Mouse (Mus musculus) left cerebral cortex, adult 2 months (tissue): Measurements from ENCODE around the gene Agbl3. TPM values are rescaled to one million over a fixed set of nuclear protein-coding genes. Genes with fewer than 3 reads are reported as not detected.
A peak's percentile ranks its signal among the peaks of the same experiment; 100 is the strongest.

Experiments
- DNase-seq, 2 experiments: peaks; one replicate each; pipeline ENCODE4 v3.0.0; 2021 to 2022; ENCODE audit warnings: low spot score in 2 of 2, mixed read lengths in 1 of 2; ENCODE audit errors: extremely low spot score in 1 of 2
- H3K27ac ChIP-seq: fragments of 200-600 bp; 2 replicates; pipeline ENCODE4 v1.8.1; 2022
- H3K4me3 ChIP-seq: fragments of 200-600 bp; 2 replicates; pipeline ENCODE4 v1.8.1; 2022
- CTCF ChIP-seq: fragments of 200-600 bp; IDR thresholded peaks from 2 replicates; pipeline ENCODE4 v1.8.1; 2022; ENCODE audit warnings: antibody characterized with exemption, mild to moderate bottlenecking, moderate library complexity
- intact Hi-C: fragments of 180-260 bp; cut with DNase I; formaldehyde crosslinking; loops from one replicate; pipeline ENCODE4 v1.15.1; 2025
- total RNA-seq, 2 experiments: library from RNA; stranded (reverse); gene quantifications; 2 replicates each; pipeline ENCODE4 v1.2.3; 2021

Gene Agbl3
- total RNA-seq, 2 experiments from 2014 or later, result 13.8 to 14.3 TPM

GRCm38 (mm10) chr6:34805582-34805981, 25.4 kb downstream of the Agbl3 start:
- Histone ChIP-seq H3K27ac (no peak overlapping the region), H3K4me3 (no peak overlapping the region)
- no peak for DNase-seq
- intact Hi-C loops, result no loop called here
- no peak for TF ChIP-seq CTCF

DNA sequence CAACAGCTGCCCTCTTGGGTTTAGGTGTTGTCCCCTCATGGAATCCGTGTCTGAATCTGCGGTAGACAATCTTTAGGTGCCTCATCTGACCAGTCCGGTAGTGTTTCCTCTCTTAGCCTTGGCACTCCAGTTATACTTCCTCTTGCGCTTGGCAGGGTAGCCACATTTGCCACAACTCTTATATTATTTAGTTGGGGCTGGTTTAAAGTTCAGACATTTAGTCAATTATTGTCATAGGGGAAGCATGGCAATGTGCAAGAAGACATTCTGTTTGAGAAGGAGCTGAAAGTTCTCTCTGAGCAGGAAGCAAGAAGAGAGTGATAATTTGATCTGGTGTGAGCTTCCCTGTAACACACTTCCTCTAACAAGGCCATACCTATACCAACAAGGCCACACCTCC, 30.4 kb downstream of the Agbl3 start:
- no peak overlapping the region for H3K4me3 ChIP-seq
- DNase-seq, result no peak
- TF ChIP-seq CTCF, result no peak
- no peak overlapping the region for H3K27ac ChIP-seq
- intact Hi-C loops, result no loop called here

- Histone ChIP-seq H3K27ac (no peak overlapping the region), H3K4me3 (no peak overlapping the region)
- no peak for TF ChIP-seq CTCF
- DNase-seq, result peak in 1 of 2 experiments; percentile 13
- intact Hi-C loops, result no loop called here
These were observed 44.2 kb downstream of the Agbl3 start for GRCm38 (mm10) chr6:34824406-34824805.

- intact Hi-C loops, result loop anchor here (2.0 kb wide), 1 partner anchor 52 kb away; the partner anchor contains the start of gene Agbl3
- Histone ChIP-seq H3K27ac (no peak overlapping the region), H3K4me3 (no peak overlapping the region)
- TF ChIP-seq CTCF, result no peak
- DNase-seq, result peak in 1 of 2 experiments; percentile 16
These were observed 52.1 kb downstream of the Agbl3 start for GRCm38 (mm10) chr6:34832352-34832751.

GRCm38 (mm10) chr6:34861546-34862053, 81.4 kb downstream of the Agbl3 start:
- Histone ChIP-seq H3K27ac (no peak overlapping the region), H3K4me3 (no peak overlapping the region)
- TF ChIP-seq CTCF, result no peak
- DNase-seq, result no peak
- intact Hi-C loops, result no loop called here

- Histone ChIP-seq H3K27ac (peak overlapping the region; percentile 85), H3K4me3 (peak overlapping the region; percentile 32)
- DNase-seq, result no peak
- intact Hi-C loops, result no loop called here
- TF ChIP-seq CTCF, result no peak
These were observed 82.1 kb downstream of the Agbl3 start for GRCm38 (mm10) chr6:34862381-34862780.

- intact Hi-C loops, result no loop called here
- Histone ChIP-seq H3K4me3 (peak within 1 kb of the TSS; percentile 32), H3K27ac (peak within 1 kb of the TSS; percentile 85)
- no peak for DNase-seq
- no peak for TF ChIP-seq CTCF
These were observed 82.7 kb downstream of the Agbl3 start, which contains the start of gene Tmem140 for GRCm38 (mm10) chr6:34862791-34863403. Gene Tmem140 (plus strand): TSS chr6:34863146.

DNA sequence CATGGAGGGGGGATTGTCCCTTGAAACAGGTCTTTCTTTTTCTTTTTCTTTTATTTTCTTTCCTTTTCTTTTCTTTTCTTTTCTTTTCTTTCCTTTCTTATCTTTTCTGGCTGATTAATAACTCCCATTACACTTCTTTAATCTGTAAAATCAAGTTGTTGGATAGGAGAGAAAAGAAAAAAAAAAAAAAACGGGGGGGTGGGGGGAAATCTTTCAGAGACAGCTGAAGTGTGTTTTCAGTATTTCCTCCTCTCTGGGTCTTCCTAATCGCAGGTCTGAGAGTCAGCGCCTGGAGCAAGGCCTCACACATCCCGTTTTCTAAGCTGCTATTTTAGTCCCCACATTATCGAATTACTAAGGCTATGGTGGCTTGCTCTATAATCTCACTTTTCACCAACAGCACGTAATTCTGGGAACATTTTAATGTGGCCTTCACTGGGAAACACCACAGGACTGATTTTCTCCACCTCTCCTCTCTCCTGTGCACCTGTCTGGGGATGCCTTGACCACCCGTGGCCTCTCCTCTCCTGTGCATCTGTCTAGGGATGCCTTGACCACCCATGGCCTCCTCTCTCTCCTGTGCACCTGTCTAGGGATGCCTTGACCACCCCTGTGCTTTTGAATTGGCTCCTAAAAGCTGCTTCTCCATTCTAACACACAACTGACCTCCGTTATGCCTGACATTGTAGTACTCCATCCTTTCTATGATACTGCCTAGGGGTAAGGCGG, 83.7 kb downstream of the Agbl3 start:
- TF ChIP-seq CTCF, result no peak
- no peak for DNase-seq
- intact Hi-C loops, result no loop called here
- H3K27ac ChIP-seq, result no peak overlapping the region; the same call in 1 of the 2 replicates
- peak overlapping the region; percentile 32 for H3K4me3 ChIP-seq

DNA sequence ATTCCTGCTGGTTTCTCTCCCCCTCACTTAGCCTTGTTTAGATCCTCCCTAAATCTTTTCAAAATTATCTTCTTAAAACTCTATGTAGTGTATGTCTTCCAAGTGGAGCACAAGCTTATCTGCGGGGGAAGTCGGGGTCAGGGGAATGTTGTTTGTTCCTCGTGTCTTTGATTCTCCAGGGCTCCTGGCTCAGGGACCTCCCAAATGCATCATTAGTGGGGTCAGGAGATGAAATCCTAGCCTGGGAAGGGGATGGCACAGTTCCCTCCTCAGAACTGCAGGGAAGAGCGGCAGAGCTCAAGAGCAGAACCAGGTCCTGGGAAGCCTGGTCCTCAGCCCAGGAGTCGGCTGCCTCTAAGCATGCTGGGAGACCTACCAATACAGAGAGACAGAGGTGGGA, 85.0 kb downstream of the Agbl3 start:
- Histone ChIP-seq H3K27ac (peak overlapping the region; percentile 55), H3K4me3 (no peak overlapping the region)
- TF ChIP-seq CTCF, result no peak
- intact Hi-C loops, result no loop called here
- no peak for DNase-seq

DNA sequence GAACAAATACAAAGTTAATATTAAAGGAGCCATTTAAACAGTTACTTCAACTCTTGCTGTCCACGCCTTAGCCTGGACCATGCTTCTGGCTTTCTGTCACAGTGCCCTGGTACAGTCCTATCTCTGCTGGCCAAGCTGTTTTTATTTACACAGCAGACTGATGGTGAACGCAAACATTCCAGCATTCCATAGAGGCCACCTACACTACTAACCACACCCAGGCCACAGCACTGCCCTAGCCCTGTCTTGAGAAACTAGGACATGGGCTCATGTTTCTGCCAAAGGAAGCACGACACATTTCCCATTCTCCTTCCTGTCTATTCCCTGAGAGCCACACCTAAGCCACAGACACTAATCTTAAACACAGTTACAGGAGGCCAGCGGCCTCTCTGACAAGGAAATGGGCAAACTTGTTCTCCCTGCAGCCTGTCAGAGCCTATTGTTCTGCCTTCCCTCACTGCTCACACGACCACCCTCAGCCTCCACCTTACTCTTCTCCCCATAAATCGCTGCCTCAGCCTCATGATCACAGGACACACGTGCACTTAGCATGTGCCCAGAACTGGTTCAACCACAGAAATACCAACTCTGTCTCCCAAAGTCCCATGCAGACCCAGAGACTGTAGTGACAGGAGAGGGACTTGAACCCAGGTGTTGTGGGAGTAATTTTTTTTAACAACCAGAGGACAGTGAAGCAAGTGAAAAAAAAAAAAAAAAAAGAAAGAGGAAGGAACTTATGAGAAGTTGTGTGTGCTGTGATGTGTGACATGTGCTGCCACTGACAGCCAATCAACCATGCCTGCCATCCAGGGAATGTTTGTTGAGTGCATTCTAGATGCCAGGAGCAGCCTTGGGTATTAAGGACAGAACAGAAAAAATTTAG, 85.7 kb downstream of the Agbl3 start:
- intact Hi-C loops, result no loop called here

DNA sequence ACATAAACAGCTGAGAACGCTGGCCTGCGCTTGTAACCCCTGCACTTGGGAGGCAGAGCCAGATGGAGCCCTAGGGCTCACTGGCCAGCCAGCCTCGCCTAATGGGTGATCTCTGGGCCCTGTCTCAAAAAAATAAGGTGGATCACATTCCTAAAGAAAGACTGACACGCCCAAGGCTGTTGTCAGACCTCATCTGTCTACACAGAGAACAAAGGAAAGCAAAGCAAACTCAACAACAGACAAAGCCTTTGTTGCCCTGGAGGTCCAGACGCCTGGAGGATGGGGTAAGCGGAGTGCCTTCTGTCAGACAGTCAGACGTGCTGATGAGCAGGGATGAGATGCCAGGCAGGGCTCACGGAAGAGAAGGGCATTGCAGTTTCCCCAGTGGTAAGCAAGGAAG, 86.6 kb downstream of the Agbl3 start:
- Histone ChIP-seq H3K27ac (no peak overlapping the region), H3K4me3 (no peak overlapping the region)
- intact Hi-C loops, result no loop called here
- DNase-seq, result no peak
- TF ChIP-seq CTCF, result no peak

More for the DNA sequence above, 85.7 kb downstream of the Agbl3 start:
- H3K4me3 ChIP-seq, result no peak overlapping the region
- TF ChIP-seq CTCF, result no peak
- DNase-seq, result no peak
- peak overlapping the region; percentile 55 for H3K27ac ChIP-seq
